Mouse (Mus musculus) hindbrain, embryonic 14.5 days (tissue): ENCODE measurements around the gene Opa1. TPM values are rescaled to one million over a fixed set of nuclear protein-coding genes. Genes with fewer than 3 reads are reported as not detected.

Source experiments
- ATAC-seq: fragments of 200-750 bp; cut with Nextera tagmentation; 2 replicates; pipeline ENCODE4 v1.8.0; 2017; ENCODE audit warnings: moderate number of reproducible peaks, mild to moderate bottlenecking, moderate TSS enrichment, moderate library complexity; ENCODE audit not compliant: low FRiP score
- DNase-seq: peaks from one replicate; pipeline ENCODE4 v3.0.0-alpha.2; 2015; ENCODE audit warnings: low spot score
- H3K27ac ChIP-seq: fragments of 300-500 bp; sonication (generic); 2 replicates; pipeline ENCODE4 v1.5.1; 2014; ENCODE audit warnings: mild to moderate bottlenecking, moderate library complexity
- H3K27me3 ChIP-seq: fragments of 300-500 bp; sonication (generic); 2 replicates; pipeline ENCODE4 v1.6.1; 2014; ENCODE audit warnings: mild to moderate bottlenecking, low read length, mixed read lengths; ENCODE audit not compliant: control insufficient read depth, insufficient read depth
- H3K36me3 ChIP-seq: fragments of 300-500 bp; sonication (generic); replicated peaks from 2 replicates; pipeline ENCODE4 v1.6.1; 2014; ENCODE audit not compliant: control insufficient read depth, insufficient read depth
- H3K4me1 ChIP-seq: fragments of 300-500 bp; sonication (generic); replicated peaks from 2 replicates; pipeline ENCODE4 v1.6.1; 2014; ENCODE audit warnings: antibody characterized with exemption, low read length, mixed read lengths; ENCODE audit not compliant: control insufficient read depth, insufficient read depth
- H3K4me2 ChIP-seq: fragments of 300-500 bp; sonication (generic); replicated peaks from 2 replicates; pipeline ENCODE4 v1.6.1; 2014; ENCODE audit warnings: mild to moderate bottlenecking, moderate library complexity
- H3K4me3 ChIP-seq: fragments of 300-500 bp; sonication (generic); replicated peaks from 2 replicates; pipeline ENCODE4 v1.5.1; 2014; ENCODE audit warnings: mild to moderate bottlenecking, low read length
- H3K9ac ChIP-seq: fragments of 300-500 bp; sonication (generic); 2 replicates; pipeline ENCODE4 v1.6.1; 2014
- H3K9me3 ChIP-seq: fragments of 300-500 bp; sonication (generic); 2 replicates; pipeline ENCODE4 v1.6.1; 2016; ENCODE audit warnings: low read length; ENCODE audit not compliant: control insufficient read depth
- WGBS: fragments of 180-500 bp; shearing (Covaris S2); extraction: QIAGEN DNeasy Blood & Tissue Kit; methylation state at CpG from one replicate; pipeline ENCODE4 v1.1.7; 2014; 5-methylcytosine and 5-hydroxymethylcytosine counted together
- polyA plus RNA-seq: library from polyadenylated mRNA; unstranded; fragments of >200 nt; fragmentation: Nextera tagmentation; extraction: Ambion mirVana; gene quantifications from 2 replicates; pipeline ENCODE4 v1.2.1, GENCODE M21; 2014

Gene Opa1
- polyA plus RNA-seq, 1 experiment from 2014 or later = 64.4 TPM

- Histone ChIP-seq H3K9me3 (no peaks in the 10 kb centered on the region), H3K27ac (no peak overlapping the region), H3K9ac (no peak overlapping the region), H3K27me3 (peaks cover 93% of the 10 kb centered on the region), H3K4me2 (no peak overlapping the region), H3K36me3 (no peaks in the 10 kb centered on the region), H3K4me1 (peaks cover 16% of the 10 kb centered on the region), H3K4me3 (no peak overlapping the region)
- ATAC-seq (no peak), DNase-seq (no peak)
- WGBS = 89% methylated on average over 6 of the region's 6 CpGs
Observed at GRCm38 (mm10) chr16:29663042-29663758, 84.1 kb downstream of the Opa1 start.

- peaks cover 94% of the 10 kb centered on the region for H3K27me3 ChIP-seq
Observed at GRCm38 (mm10) chr16:29664392-29664791, 85.3 kb downstream of the Opa1 start.

GRCm38 (mm10) chr16:29666991-29667701 is 88.0 kb downstream of the Opa1 start:
- Histone ChIP-seq H3K9me3 (no peaks in the 10 kb centered on the region), H3K4me3 (no peak overlapping the region), H3K4me1 (peaks cover 9% of the 10 kb centered on the region), H3K36me3 (no peaks in the 10 kb centered on the region), H3K9ac (no peak overlapping the region), H3K27me3 (peaks cover 90% of the 10 kb centered on the region), H3K4me2 (no peak overlapping the region; the same call in 1 of the 2 replicates), H3K27ac (no peak overlapping the region)
- 5% methylated on average over 17 of the region's 17 CpGs for WGBS
- ATAC-seq (peak; percentile 46), DNase-seq (no peak)

More at GRCm38 (mm10) chr16:29664392-29664791, 85.3 kb downstream of the Opa1 start:
- no peak overlapping the region for H3K4me3 ChIP-seq
- H3K4me1 ChIP-seq = peaks cover 9% of the 10 kb centered on the region
- no peak overlapping the region for H3K9ac ChIP-seq
- H3K27ac ChIP-seq = no peak overlapping the region
- H3K9me3 ChIP-seq = no peaks in the 10 kb centered on the region
- no peak overlapping the region for H3K4me2 ChIP-seq
- no peak for DNase-seq
- WGBS = 52% methylated on average over 4 of the region's 4 CpGs
- ATAC-seq = no peak
- no peaks in the 10 kb centered on the region for H3K36me3 ChIP-seq

- Histone ChIP-seq H3K4me2 (no peak overlapping the region), H3K9me3 (no peaks in the 10 kb centered on the region), H3K4me1 (peaks cover 9% of the 10 kb centered on the region), H3K27me3 (peaks cover 84% of the 10 kb centered on the region), H3K27ac (no peak overlapping the region), H3K9ac (no peak overlapping the region), H3K36me3 (no peaks in the 10 kb centered on the region), H3K4me3 (no peak overlapping the region)
- ATAC-seq = peak; percentile 27; the same call in 1 of the 2 replicates
- no peak for DNase-seq
- 13% methylated on average over 5 of the region's 5 CpGs for WGBS
Observed at GRCm38 (mm10) chr16:29667702-29668061, 88.5 kb downstream of the Opa1 start.

- DNase-seq = no peak
- ATAC-seq = no peak
Observed at GRCm38 (mm10) chr16:29668451-29668850, 89.3 kb downstream of the Opa1 start.

GRCm38 (mm10) chr16:29670806-29671205 is 91.7 kb downstream of the Opa1 start:
- ATAC-seq = no peak
- peaks cover 9% of the 10 kb centered on the region for H3K4me1 ChIP-seq
- no peaks in the 10 kb centered on the region for H3K36me3 ChIP-seq
- H3K27me3 ChIP-seq = peaks cover 69% of the 10 kb centered on the region
- no peaks in the 10 kb centered on the region for H3K9me3 ChIP-seq
- H3K4me2 ChIP-seq = no peak overlapping the region
- H3K4me3 ChIP-seq = no peak overlapping the region
- no peak overlapping the region for H3K27ac ChIP-seq
- 99% methylated on average over 3 of the region's 3 CpGs for WGBS
- DNase-seq = no peak
- no peak overlapping the region for H3K9ac ChIP-seq

More at GRCm38 (mm10) chr16:29668451-29668850, 89.3 kb downstream of the Opa1 start:
- no peaks in the 10 kb centered on the region for H3K9me3 ChIP-seq
- no peak overlapping the region for H3K4me3 ChIP-seq
- H3K27ac ChIP-seq = no peak overlapping the region
- H3K36me3 ChIP-seq = no peaks in the 10 kb centered on the region
- peaks cover 80% of the 10 kb centered on the region for H3K27me3 ChIP-seq
- H3K4me1 ChIP-seq = peaks cover 9% of the 10 kb centered on the region
- H3K4me2 ChIP-seq = no peak overlapping the region
- 58% methylated on average over 12 of the region's 12 CpGs for WGBS
- H3K9ac ChIP-seq = no peak overlapping the region

GRCm38 (mm10) chr16:29673230-29673629 is 94.1 kb downstream of the Opa1 start:
- Histone ChIP-seq H3K4me3 (no peak overlapping the region), H3K4me1 (no peaks in the 10 kb centered on the region), H3K36me3 (no peaks in the 10 kb centered on the region), H3K9ac (no peak overlapping the region), H3K4me2 (no peak overlapping the region), H3K27ac (no peak overlapping the region), H3K9me3 (no peaks in the 10 kb centered on the region; the same call in 1 of the 2 replicates), H3K27me3 (peaks cover 55% of the 10 kb centered on the region)
- no peak for ATAC-seq
- 100% methylated on average over 3 of the region's 3 CpGs for WGBS
- no peak for DNase-seq

- Histone ChIP-seq H3K9me3 (no peaks in the 10 kb centered on the region; the same call in 1 of the 2 replicates), H3K4me1 (peaks cover 20% of the 10 kb centered on the region), H3K9ac (no peak overlapping the region), H3K27ac (no peak overlapping the region), H3K4me3 (no peak overlapping the region), H3K36me3 (no peaks in the 10 kb centered on the region), H3K27me3 (peaks cover 28% of the 10 kb centered on the region), H3K4me2 (no peak overlapping the region)
- 57% methylated on average over 5 of the region's 5 CpGs for WGBS
- DNase-seq = no peak
- no peak for ATAC-seq
Observed at GRCm38 (mm10) chr16:29679607-29680006, 100.5 kb downstream of the Opa1 start.

- Histone ChIP-seq H3K27me3 (peaks cover 28% of the 10 kb centered on the region), H3K9me3 (no peaks in the 10 kb centered on the region; the same call in 1 of the 2 replicates), H3K4me1 (peaks cover 20% of the 10 kb centered on the region), H3K9ac (no peak overlapping the region), H3K36me3 (no peaks in the 10 kb centered on the region), H3K4me3 (no peak overlapping the region), H3K4me2 (no peak overlapping the region), H3K27ac (no peak overlapping the region)
- peak; percentile 17; the same call in 1 of the 2 replicates for ATAC-seq
- 44% methylated on average over 18 of the region's 18 CpGs for WGBS
- no peak for DNase-seq
Observed at GRCm38 (mm10) chr16:29680548-29681175, 101.5 kb downstream of the Opa1 start.
